Mouse (Mus musculus) adrenal gland, postnatal 25 days (tissue): ENCODE data around the gene Nudt7. TPM values are rescaled to one million over a fixed set of nuclear protein-coding genes. Genes with fewer than 3 reads are reported as not detected.

Experiments used
- DNase-seq: peaks from one replicate; pipeline ENCODE4 v3.0.0; 2021; ENCODE audit warnings: mixed read lengths
- total RNA-seq: library from RNA; stranded (reverse); gene quantifications from 2 replicates; pipeline ENCODE4 v1.2.3, GENCODE M21; 2021

Nudt7 gene
- total RNA-seq, 1 experiment from 2014 or later = 63.5 TPM

GRCm38 (mm10) chr8:114142199-114142598 is 8.8 kb downstream of the Nudt7 start:
- no peak for DNase-seq

- DNase-seq = peak; percentile 42
Measured at GRCm38 (mm10) chr8:114143645-114144290, 10.4 kb downstream of the Nudt7 start.

- DNase-seq = no peak
Measured at GRCm38 (mm10) chr8:114153311-114154045, 20.1 kb downstream of the Nudt7 start.

GRCm38 (mm10) chr8:114158586-114158985 is 25.2 kb downstream of the Nudt7 start:
- no peak for DNase-seq

- no peak for DNase-seq
Measured at GRCm38 (mm10) chr8:114159666-114160065, 26.3 kb downstream of the Nudt7 start.

GRCm38 (mm10) chr8:114163871-114164270 is 30.5 kb downstream of the Nudt7 start:
- no peak for DNase-seq

GRCm38 (mm10) chr8:114164444-114165096 is 31.2 kb downstream of the Nudt7 start:
- no peak for DNase-seq

GRCm38 (mm10) chr8:114165741-114166140 is 32.4 kb downstream of the Nudt7 start:
- DNase-seq = no peak

- no peak for DNase-seq
Measured at GRCm38 (mm10) chr8:114176721-114177120, 43.4 kb downstream of the Nudt7 start.

GRCm38 (mm10) chr8:114193334-114193733 is 60.0 kb downstream of the Nudt7 start:
- DNase-seq = no peak

GRCm38 (mm10) chr8:114198990-114199389 is 65.6 kb downstream of the Nudt7 start:
- DNase-seq = no peak

Other genes starting within 250 kb of the Nudt7 start
- 11.5 and 17.5 TPM in 2 replicates for gene Vat1l, start 72.1 kb downstream of the Nudt7 start, total RNA-seq